Mouse (Mus musculus): Measurements from ENCODE around the gene Nkx2-2.

- no peak for TF ChIP-seq CTCF (IDR thresholded peaks at IDR 0.05; ENCODE audit: extremely low read depth, insufficient read depth, insufficient read length, insufficient replicate concordance)
- no peak for TF ChIP-seq POLR2A (IDR thresholded peaks at IDR 0.05; ENCODE audit: low read depth, low read length)
These were observed 13.3 kb downstream of the Nkx2-2 start for GRCm38 (mm10) chr2:147180649-147181303.

Measured in spleen, adult 2 months (tissue).